Mouse (Mus musculus) erythroblast, embryonic 14.5 days (primary cell): ENCODE measurements around the gene Tmem120a. TPM values are rescaled to one million over a fixed set of nuclear protein-coding genes. Genes with fewer than 3 reads are reported as not detected.

Experiments
- H3K27me3 ChIP-seq: 2 replicates; pipeline ENCODE4 v1.6.1; 2012; ENCODE audit warnings: inconsistent platforms; ENCODE audit not compliant: control insufficient read depth
- H3K36me3 ChIP-seq: 2 replicates; pipeline ENCODE4 v1.6.1; 2012; ENCODE audit warnings: mild to moderate bottlenecking, inconsistent platforms; ENCODE audit not compliant: control insufficient read depth
- H3K4me1 ChIP-seq: 2 replicates; pipeline ENCODE4 v1.6.1; 2012; ENCODE audit warnings: inconsistent platforms; ENCODE audit not compliant: control insufficient read depth
- H3K4me3 ChIP-seq: replicated peaks from 2 replicates; pipeline ENCODE3; 2012; ENCODE audit warnings: moderate library complexity, mild to moderate bottlenecking, inconsistent platforms
- H3K9me3 ChIP-seq: 2 replicates; pipeline ENCODE4 v1.6.1; 2012; ENCODE audit warnings: low read length, inconsistent platforms, mixed read lengths; ENCODE audit not compliant: control insufficient read depth
- GATA1 ChIP-seq: IDR thresholded peaks from 2 replicates; pipeline ENCODE4 v1.6.1; 2012; ENCODE audit warnings: low read length, inconsistent platforms, mixed read lengths
- TAL1 ChIP-seq: IDR thresholded peaks from 3 replicates; pipeline ENCODE4 v1.6.1; 2012; ENCODE audit warnings: low read length, inconsistent platforms, mixed read lengths
- polyA plus RNA-seq: library from polyadenylated mRNA; stranded (reverse); fragments of >175 nt; gene quantifications from 2 replicates; pipeline ENCODE4 v1.2.3, GENCODE M21; 2012

The Tmem120a gene
- polyA plus RNA-seq, 1 experiment: 0.25 TPM

GRCm38 (mm10) chr5:135713441-135714218 lies 30.6 kb downstream of the Tmem120a start:
- peaks cover 23% of the 10 kb centered on the region for H3K4me1 ChIP-seq
- no peaks in the 10 kb centered on the region for H3K9me3 ChIP-seq
- peaks cover 20% of the 10 kb centered on the region for H3K36me3 ChIP-seq
- H3K27me3 ChIP-seq: no peaks in the 10 kb centered on the region
- TF ChIP-seq GATA1 (no peak), TAL1 (no peak)
- no peak overlapping the region for H3K4me3 ChIP-seq

DNA sequence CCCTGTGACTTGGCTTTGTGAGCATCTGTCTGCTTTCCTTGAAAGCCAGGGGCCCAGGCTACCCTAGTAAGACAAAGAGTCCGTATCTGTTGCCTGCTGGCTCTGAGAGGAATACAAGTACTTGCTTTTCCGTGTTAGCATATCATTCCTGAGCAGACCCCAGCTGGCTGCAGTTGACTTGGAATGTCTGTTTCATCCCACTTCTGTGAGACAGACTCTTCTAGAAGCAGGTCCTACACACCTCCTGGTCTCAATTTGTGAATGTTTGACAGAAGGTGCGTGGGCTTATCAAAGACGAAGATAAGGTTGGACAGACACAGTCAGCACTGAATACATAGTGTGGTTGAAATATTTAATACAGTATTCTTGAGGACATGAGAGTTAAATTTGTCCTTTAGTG lies 31.4 kb downstream of the Tmem120a start:
- peaks cover 20% of the 10 kb centered on the region for H3K36me3 ChIP-seq
- H3K9me3 ChIP-seq: no peaks in the 10 kb centered on the region
- no peak for TF ChIP-seq TAL1
- TF ChIP-seq GATA1: no peak
- no peaks in the 10 kb centered on the region for H3K27me3 ChIP-seq
- peaks cover 25% of the 10 kb centered on the region for H3K4me1 ChIP-seq
- no peak overlapping the region for H3K4me3 ChIP-seq

DNA sequence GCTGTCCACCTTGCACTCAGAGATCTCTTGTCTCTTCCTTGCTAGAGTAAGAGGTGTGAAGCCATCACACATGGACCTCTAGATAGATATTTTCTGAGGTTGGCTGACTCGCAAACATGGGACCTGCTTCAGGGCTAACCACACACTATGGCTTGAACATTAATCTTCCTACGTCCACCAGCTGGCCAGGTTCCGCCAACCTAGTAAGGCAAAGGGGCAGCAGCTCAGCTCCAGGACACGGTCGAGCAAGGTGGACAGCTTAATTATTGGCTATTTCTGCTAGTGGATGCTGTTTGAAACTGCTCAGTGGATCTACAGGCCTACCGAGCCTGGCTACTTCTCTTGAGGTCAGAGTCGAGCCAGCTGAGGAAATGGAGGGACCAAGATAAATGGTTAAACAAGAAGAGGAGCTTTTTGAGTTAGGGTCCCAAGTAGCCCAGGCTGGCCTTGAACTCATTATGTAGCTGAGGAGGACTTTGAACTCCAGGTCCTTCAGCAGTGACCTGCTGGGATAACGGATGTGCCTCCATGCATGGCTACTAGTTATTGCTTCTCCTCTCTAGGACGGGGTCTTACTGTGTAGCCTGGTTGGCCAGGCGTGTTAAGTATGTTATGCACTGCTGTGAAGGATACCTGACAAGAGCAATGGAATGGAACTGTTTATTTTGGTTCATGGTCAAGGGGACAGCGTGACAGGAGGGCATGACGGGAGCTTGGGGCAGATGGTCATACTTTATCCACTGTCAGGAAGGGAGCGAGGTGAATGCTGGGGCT lies 32.5 kb downstream of the Tmem120a start:
- no peak for TF ChIP-seq TAL1
- TF ChIP-seq GATA1: no peak
- Histone ChIP-seq H3K9me3 (no peaks in the 10 kb centered on the region), H3K36me3 (peaks cover 18% of the 10 kb centered on the region), H3K27me3 (no peaks in the 10 kb centered on the region), H3K4me3 (no peak overlapping the region), H3K4me1 (peaks cover 25% of the 10 kb centered on the region)

GRCm38 (mm10) chr5:135710599-135711214 lies 33.5 kb downstream of the Tmem120a start:
- Histone ChIP-seq H3K36me3 (peaks cover 9% of the 10 kb centered on the region), H3K4me1 (peaks cover 25% of the 10 kb centered on the region)
- TF ChIP-seq GATA1 (no peak), TAL1 (no peak)

GRCm38 (mm10) chr5:135709716-135710115 lies 34.5 kb downstream of the Tmem120a start:
- Histone ChIP-seq H3K27me3 (no peaks in the 10 kb centered on the region), H3K4me1 (peaks cover 25% of the 10 kb centered on the region), H3K36me3 (peaks cover 6% of the 10 kb centered on the region), H3K4me3 (no peak overlapping the region), H3K9me3 (no peaks in the 10 kb centered on the region)
- TF ChIP-seq GATA1 (no peak), TAL1 (no peak)

More at GRCm38 (mm10) chr5:135710599-135711214, 33.5 kb downstream of the Tmem120a start:
- Histone ChIP-seq H3K4me3 (no peak overlapping the region), H3K27me3 (no peaks in the 10 kb centered on the region), H3K9me3 (no peaks in the 10 kb centered on the region)

DNA sequence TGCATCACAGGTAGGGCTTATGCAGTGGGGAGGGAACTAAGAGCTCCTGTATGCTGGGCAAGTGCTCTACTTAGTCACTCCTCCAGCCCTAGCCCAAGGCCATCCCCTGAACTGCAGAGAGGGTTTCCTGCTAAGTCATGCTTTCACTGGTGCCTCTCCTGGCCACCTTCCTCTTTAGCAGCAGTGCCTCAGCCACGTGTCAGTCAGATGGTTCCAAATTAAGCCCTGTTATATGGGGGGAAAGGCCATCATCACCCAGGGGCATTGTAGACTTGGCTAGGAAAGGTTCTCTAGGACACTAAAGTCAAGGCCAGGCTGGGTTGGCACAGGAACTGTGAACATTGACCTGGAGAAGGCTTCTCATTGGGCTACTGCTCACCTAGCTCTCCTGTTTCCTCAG lies 36.4 kb downstream of the Tmem120a start:
- TF ChIP-seq GATA1 (no peak), TAL1 (no peak)
- H3K4me1 ChIP-seq: peaks cover 16% of the 10 kb centered on the region
- H3K36me3 ChIP-seq: peaks cover 6% of the 10 kb centered on the region
- H3K9me3 ChIP-seq: no peaks in the 10 kb centered on the region
- no peak overlapping the region for H3K4me3 ChIP-seq
- H3K27me3 ChIP-seq: no peaks in the 10 kb centered on the region

DNA sequence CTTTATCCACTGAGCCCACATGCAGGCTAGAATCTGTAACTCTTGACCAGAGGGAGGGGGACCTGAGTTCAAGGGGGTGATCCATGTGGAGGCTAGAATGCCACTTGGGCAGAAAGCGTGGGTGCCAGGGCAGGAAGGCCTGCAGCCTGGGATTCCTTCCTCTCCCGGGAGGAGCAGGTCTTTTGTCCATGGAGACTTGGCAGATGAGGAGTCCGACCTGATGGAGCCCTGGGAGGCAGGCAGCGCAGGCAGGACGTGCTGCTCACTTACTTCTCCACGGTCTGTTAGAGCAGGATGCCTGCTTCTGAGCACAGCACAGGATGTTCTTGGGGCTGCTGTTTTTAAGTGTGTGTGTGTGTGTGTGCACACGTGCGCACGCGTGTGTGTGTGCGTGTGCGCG lies 37.2 kb downstream of the Tmem120a start:
- H3K4me1 ChIP-seq: peaks cover 10% of the 10 kb centered on the region
- TF ChIP-seq GATA1: no peak
- TF ChIP-seq TAL1: no peak
- peaks cover 6% of the 10 kb centered on the region for H3K36me3 ChIP-seq
- H3K27me3 ChIP-seq: no peaks in the 10 kb centered on the region
- no peak overlapping the region for H3K4me3 ChIP-seq
- H3K9me3 ChIP-seq: no peaks in the 10 kb centered on the region

DNA sequence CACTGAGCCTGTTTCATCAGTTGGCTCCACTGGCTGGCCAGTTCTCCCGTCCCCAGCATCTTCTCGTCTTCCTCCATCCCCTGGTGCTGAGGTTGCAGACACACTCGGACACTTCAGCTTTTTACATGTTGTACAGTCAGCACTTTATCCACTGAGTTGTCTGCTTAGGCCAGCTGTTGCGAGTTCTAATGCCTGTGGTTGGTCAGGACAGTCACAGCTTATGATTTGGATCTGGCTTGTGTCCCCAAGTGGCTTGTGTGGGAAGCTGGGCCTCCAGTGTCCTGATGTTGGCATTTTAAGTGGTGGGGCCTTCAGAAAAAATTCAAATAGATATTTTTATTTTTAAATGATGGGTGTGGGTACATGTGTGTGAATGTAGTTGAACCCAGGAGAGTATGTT lies 38.9 kb downstream of the Tmem120a start:
- Histone ChIP-seq H3K36me3 (peaks cover 6% of the 10 kb centered on the region), H3K9me3 (no peaks in the 10 kb centered on the region), H3K4me1 (peaks cover 5% of the 10 kb centered on the region), H3K27me3 (no peaks in the 10 kb centered on the region), H3K4me3 (no peak overlapping the region)
- TF ChIP-seq GATA1 (no peak), TAL1 (no peak)

DNA sequence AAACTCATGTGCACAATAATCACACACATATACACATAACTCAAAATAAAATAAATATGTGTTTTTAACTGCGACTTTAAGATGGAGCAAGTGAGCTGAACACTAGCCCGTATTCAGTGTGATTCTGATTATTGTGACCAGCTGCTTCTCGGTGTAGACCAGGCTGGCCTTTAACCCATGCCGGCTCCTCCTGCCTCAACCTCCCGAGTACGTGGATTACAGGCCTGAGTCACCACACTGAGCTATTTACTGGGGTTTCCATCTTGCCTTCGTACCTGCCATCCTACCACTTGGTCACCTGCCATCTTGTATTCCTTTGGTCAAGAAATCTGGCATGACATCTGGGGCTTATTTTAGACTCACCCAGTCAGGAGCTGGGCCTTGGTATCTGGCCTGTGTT lies 40.8 kb downstream of the Tmem120a start:
- peaks cover 5% of the 10 kb centered on the region for H3K4me1 ChIP-seq
- no peak overlapping the region for H3K4me3 ChIP-seq
- TF ChIP-seq GATA1: no peak
- TF ChIP-seq TAL1: no peak
- no peaks in the 10 kb centered on the region for H3K27me3 ChIP-seq
- H3K36me3 ChIP-seq: peaks cover 13% of the 10 kb centered on the region
- no peaks in the 10 kb centered on the region for H3K9me3 ChIP-seq
